9 mouse cellular contexts compared by ENCODE assay signal in the genomic region with DNA sequence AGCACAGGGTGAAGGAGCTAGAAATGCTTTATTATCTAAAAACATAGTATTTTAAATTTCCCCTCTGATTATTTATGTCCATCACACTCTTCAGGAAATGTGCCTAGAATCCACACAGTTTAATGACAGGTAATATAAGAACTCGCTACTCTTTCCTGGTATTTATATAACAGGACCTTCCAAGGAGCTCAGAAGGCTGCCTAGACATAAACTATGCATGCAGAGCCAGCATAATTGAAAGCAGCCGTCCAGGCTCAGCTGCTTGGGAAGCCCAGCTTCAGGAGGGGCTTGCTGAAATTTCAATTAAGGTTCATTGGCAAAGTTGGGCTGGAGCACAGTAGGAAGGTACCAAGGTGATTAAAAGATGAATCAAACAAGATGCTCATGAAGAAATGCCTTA. TPM values are rescaled to one million over a fixed set of nuclear protein-coding genes. Genes with fewer than 3 reads are reported as not detected.
DNase-seq lines count a peak whose midpoint lies in the region; ATAC-seq and TF ChIP-seq lines count a peak whose summit lies in the region.
"Had no signal": no experiment of that assay in that cellular context is flagged by ENCODE, and none has a peak within 500 bp of the region (broad histone marks: within the 10 kb centered on the region; RNA-seq: fewer than 3 reads in every experiment).

No protein-coding gene starts in this region.

- H3K9ac ChIP-seq in heart, embryonic 13.5 days, result peak overlapping the region; percentile 85
- H3K9ac ChIP-seq in embryonic facial prominence, embryonic 13.5 days, result no peak overlapping the region
- no peak overlapping the region for H3K9ac ChIP-seq in intestine, embryonic 14.5 days (ENCODE audit: low read length)
- no peak overlapping the region for H3K9ac ChIP-seq in midbrain, postnatal 0 days (replicated peaks; ENCODE audit: low read length, poor library complexity, severe bottlenecking)

- no peak for TF ChIP-seq CTCF in midbrain, postnatal 0 days (IDR thresholded peaks at IDR 0.05)

- H3K9me3 ChIP-seq in heart, embryonic 13.5 days, result no peaks in the 10 kb centered on the region
- no peaks in the 10 kb centered on the region for H3K9me3 ChIP-seq in embryonic facial prominence, embryonic 13.5 days
- H3K9me3 ChIP-seq in intestine, embryonic 14.5 days (ENCODE audit: control insufficient read depth, low read length), result no peaks in the 10 kb centered on the region
- H3K9me3 ChIP-seq in midbrain, postnatal 0 days (ENCODE audit: low read length), result no peaks in the 10 kb centered on the region

- H3K36me3 ChIP-seq in heart, embryonic 13.5 days, result peaks cover 26% of the 10 kb centered on the region
- 0 out of 2 replicates have a peak, but pooled peaks cover 5% of the 10 kb centered on the region for H3K36me3 ChIP-seq in embryonic facial prominence, embryonic 13.5 days
- no peaks in the 10 kb centered on the region for H3K36me3 ChIP-seq in intestine, embryonic 14.5 days (ENCODE audit: control insufficient read depth, insufficient read depth, low read length)
- no peaks in the 10 kb centered on the region for H3K36me3 ChIP-seq in midbrain, postnatal 0 days (ENCODE audit: insufficient read depth, low read length)

- DNase-seq in heart, adult 8-10 months (ENCODE audit: low spot score), result no peak
- no peak for DNase-seq in intestine, embryonic 14.5 days (ENCODE audit: low spot score)
- DNase-seq in midbrain, postnatal 0 days (ENCODE audit: low spot score), result peak; percentile 16
- DNase-seq in urinary bladder, postnatal 4 days (ENCODE audit: low spot score in 2 of 2), result no peak
- DNase-seq in layer of hippocampus, adult 9-11 months, result no peak

- 22% methylated on average over 2 of the region's 2 CpGs for WGBS in heart, embryonic 13.5 days
- whole genome bisulfite sequencing in embryonic facial prominence, embryonic 13.5 days, result 13% methylated on average over 2 of the region's 2 CpGs
- 15% methylated on average over 2 of the region's 2 CpGs for WGBS in intestine, embryonic 14.5 days
- 28% methylated on average over 2 of the region's 2 CpGs for WGBS in midbrain, postnatal 0 days

- peak overlapping the region; percentile 63 for H3K4me3 ChIP-seq in heart, embryonic 13.5 days
- peak overlapping the region; percentile 47 for H3K4me3 ChIP-seq in embryonic facial prominence, embryonic 13.5 days
- H3K4me3 ChIP-seq in intestine, embryonic 14.5 days (ENCODE audit: low read depth, low read length), result peak overlapping the region; percentile 11; the same call in 1 of the 2 replicates
- H3K4me3 ChIP-seq in midbrain, postnatal 0 days (ENCODE audit: low read depth, low read length), result peak overlapping the region; percentile 3

- peak overlapping the region; percentile 93 for H3K27ac ChIP-seq in heart, embryonic 13.5 days (replicated peaks)
- peak overlapping the region; percentile 76 for H3K27ac ChIP-seq in embryonic facial prominence, embryonic 13.5 days
- H3K27ac ChIP-seq in intestine, embryonic 14.5 days (ENCODE audit: low read depth), result no peak overlapping the region
- no peak overlapping the region for H3K27ac ChIP-seq in midbrain, postnatal 0 days (ENCODE audit: low read depth, low read length)

- H3K27me3 ChIP-seq in heart, embryonic 13.5 days (replicated peaks), result no peaks in the 10 kb centered on the region
- H3K27me3 ChIP-seq in embryonic facial prominence, embryonic 13.5 days, result no peaks in the 10 kb centered on the region
- no peaks in the 10 kb centered on the region for H3K27me3 ChIP-seq in intestine, embryonic 14.5 days (replicated peaks; ENCODE audit: control insufficient read depth, insufficient read depth, low read length)
- H3K27me3 ChIP-seq in midbrain, postnatal 0 days (ENCODE audit: insufficient read depth, low read length), result no peaks in the 10 kb centered on the region
- H3K27me3 ChIP-seq: CH12.LX had no signal

- ATAC-seq in heart, embryonic 13.5 days (ENCODE audit: extremely low read depth, insufficient number of reproducible peaks, low FRiP score, low TSS enrichment), result no peak
- ATAC-seq in embryonic facial prominence, embryonic 13.5 days (ENCODE audit: insufficient number of reproducible peaks, insufficient read depth, low FRiP score, low TSS enrichment, low read depth), result no peak
- no peak for ATAC-seq in intestine, embryonic 14.5 days (replicated peaks; ENCODE audit: low FRiP score, low TSS enrichment, low read depth)
- ATAC-seq in midbrain, postnatal 0 days (ENCODE audit: low FRiP score), result no peak
- ATAC-seq in megakaryocyte progenitor cell, adult 5-6 weeks (replicated peaks; ENCODE audit: poor library complexity), result no peak

- H3K4me1 ChIP-seq in heart, embryonic 13.5 days, result peaks cover 17% of the 10 kb centered on the region
- peaks cover 17% of the 10 kb centered on the region for H3K4me1 ChIP-seq in embryonic facial prominence, embryonic 13.5 days
- peaks cover 13% of the 10 kb centered on the region for H3K4me1 ChIP-seq in intestine, embryonic 14.5 days (replicated peaks; ENCODE audit: control insufficient read depth, insufficient read depth, low read length)
- no peaks in the 10 kb centered on the region for H3K4me1 ChIP-seq in midbrain, postnatal 0 days (ENCODE audit: insufficient read depth, low read length)

- H3K4me2 ChIP-seq in heart, embryonic 13.5 days, result peak overlapping the region; percentile 73
- peak overlapping the region; percentile 64 for H3K4me2 ChIP-seq in embryonic facial prominence, embryonic 13.5 days
- H3K4me2 ChIP-seq in intestine, embryonic 14.5 days (ENCODE audit: low read length), result peak overlapping the region; percentile 40
- peak overlapping the region; percentile 20; the same call in 1 of the 2 replicates for H3K4me2 ChIP-seq in midbrain, postnatal 0 days (ENCODE audit: low read depth, low read length, poor library complexity, severe bottlenecking)

RNA-seq across cellular contexts. Expression of gene Vcam1, which starts 2.2 kb away (rescaled TPM):
- polyA plus RNA-seq in heart, embryonic 13.5 days (2015; fragmentation: Nextera tagmentation; extraction: Ambion mirVana), result 56.4 and 67.5 TPM in 2 replicates
- total RNA-seq in heart, adult 8-10 months (2022), result 10 to 100 TPM; 16.0 to 19.8 (median 16.5) TPM
- 36.2 and 42.8 TPM in 2 replicates for polyA plus RNA-seq in embryonic facial prominence, embryonic 13.5 days (2015; fragmentation: Nextera tagmentation; extraction: Ambion mirVana)
- 17.9 and 20.7 TPM in 2 replicates for polyA plus RNA-seq in intestine, embryonic 14.5 days (2014; fragmentation: Nextera tagmentation; extraction: Ambion mirVana)
- total RNA-seq in midbrain, postnatal 0 days (2014; rRNA removed), result 36.2 and 46.4 TPM in 2 replicates
- polyA plus RNA-seq in midbrain, postnatal 0 days (2015; fragmentation: Nextera tagmentation; extraction: Ambion mirVana), result 34.4 and 37.5 TPM in 2 replicates
- 28.2 and 42.0 TPM in 2 replicates for total RNA-seq in megakaryocyte progenitor cell, adult 5-6 weeks (2015)
- 22.9 and 32.7 TPM in 2 replicates for total RNA-seq in megakaryocyte progenitor cell, adult 5-6 weeks (2017)

Comparison
In these comparisons a context has a peak if more than half of its experiments do, and no peak if none do; other contexts are left out.
1. H3K27ac ChIP-seq: peak in heart, embryonic 13.5 days (single experiment) and embryonic facial prominence, embryonic 13.5 days (single experiment); none in intestine, embryonic 14.5 days (single experiment) and midbrain, postnatal 0 days (single experiment).
2. H3K4me2 ChIP-seq: peak in every context shown above with its lines; median percentile 73 in heart, embryonic 13.5 days; 64 in embryonic facial prominence, embryonic 13.5 days; 40 in intestine, embryonic 14.5 days; 20 in midbrain, postnatal 0 days.
3. H3K4me3 ChIP-seq: peak in every context shown above with its lines; median percentile 63 in heart, embryonic 13.5 days; 47 in embryonic facial prominence, embryonic 13.5 days; 11 in intestine, embryonic 14.5 days; 3 in midbrain, postnatal 0 days.